Mouse (Mus musculus) adrenal gland, postnatal 14 days (tissue): ENCODE measurements around the gene Fbrsl1. TPM values are rescaled to one million over a fixed set of nuclear protein-coding genes. Genes with fewer than 3 reads are reported as not detected.
"Not testable (repeated sequence)": the region's sequence is repeated elsewhere in the genome, so short reads cannot be mapped to it uniquely, and the experiment has no call there.

Source experiments
- DNase-seq: peaks from one replicate; pipeline ENCODE4 v3.0.0; 2021; ENCODE audit warnings: mixed read lengths
- total RNA-seq: library from RNA; stranded (reverse); gene quantifications from 2 replicates; pipeline ENCODE4 v1.2.3, GENCODE M21; 2021

Fbrsl1 gene
- total RNA-seq, 1 experiment from 2014 or later, result 78.0 TPM

DNA sequence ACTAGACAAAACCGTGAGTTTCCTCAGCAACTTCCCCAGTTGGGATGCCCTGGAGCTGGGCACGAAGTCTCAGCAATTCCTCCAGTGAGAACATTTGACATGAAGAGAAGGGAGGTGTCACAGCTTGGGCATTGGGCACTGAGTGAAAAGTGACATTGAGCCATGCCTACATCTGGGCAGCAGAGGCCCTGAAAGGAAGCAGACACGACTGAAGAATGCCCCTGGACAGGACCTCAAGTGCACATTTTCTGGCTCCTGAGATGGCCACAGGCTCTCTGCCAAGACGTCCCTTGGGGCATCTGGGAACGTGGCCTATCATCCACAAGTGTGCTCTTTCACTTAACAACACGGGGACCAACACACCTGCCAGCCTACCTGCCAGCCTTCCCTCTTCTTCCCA is 991 bp upstream of the Fbrsl1 start:
- DNase-seq, result peak; percentile 34

DNA sequence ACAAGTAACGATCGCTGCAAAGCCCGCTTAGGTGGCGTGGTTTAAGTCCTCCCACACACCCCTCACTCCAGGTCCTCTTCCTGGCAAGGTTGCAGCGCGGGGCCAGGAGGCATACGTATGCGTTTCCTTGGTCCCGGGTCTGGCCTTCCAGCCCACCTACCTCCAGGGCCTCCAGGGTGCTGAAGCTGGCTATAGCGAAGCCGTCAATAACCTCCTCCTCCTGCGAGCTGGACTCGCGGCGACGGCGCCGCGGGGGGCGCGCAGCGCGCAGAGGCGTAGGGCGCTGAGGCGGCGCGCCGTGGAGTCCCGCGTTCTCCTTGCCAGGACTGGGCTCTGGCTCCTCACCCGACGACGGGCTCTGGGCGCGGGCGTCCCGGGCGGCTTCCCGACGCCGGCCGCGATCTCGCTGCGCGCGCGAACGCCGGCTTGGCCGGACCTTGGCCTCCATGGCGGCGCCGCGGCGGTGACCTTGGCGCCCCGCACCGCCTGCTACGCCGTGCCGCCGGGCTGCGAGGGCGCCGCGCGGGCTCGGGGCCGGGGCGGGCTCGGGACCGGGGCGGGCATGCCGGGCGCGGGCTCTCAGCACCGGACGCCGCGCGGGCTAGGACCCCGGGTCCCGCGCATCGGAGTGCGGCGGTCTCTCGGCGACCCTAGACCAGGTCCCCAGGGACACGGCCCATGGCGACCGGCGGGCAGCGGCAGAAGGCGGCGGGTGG is 425 bp downstream of the Fbrsl1 start:
- peak; percentile 71 for DNase-seq

DNA sequence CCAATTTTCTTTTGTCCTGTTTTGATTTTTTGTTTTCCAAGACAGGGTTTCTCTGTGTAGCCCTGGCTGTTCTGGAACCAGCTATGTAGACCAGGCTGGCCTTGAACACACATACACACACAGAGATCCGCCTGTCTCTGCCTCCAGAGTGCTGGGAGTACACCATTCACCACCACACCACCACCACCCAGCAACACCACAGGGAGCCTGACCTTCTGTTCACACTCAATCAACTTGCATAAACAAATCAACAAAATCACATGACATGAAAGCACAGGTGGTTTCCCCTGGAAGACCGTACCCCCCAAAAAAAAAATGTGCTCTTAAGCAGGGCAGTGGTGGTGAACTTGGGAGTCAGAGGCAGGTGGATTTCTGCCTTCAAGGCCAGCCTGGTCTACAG is 3.8 kb downstream of the Fbrsl1 start:
- DNase-seq, result no peak

GRCm38 (mm10) chr5:110442966-110443590 is 5.2 kb downstream of the Fbrsl1 start:
- peak; percentile 72 for DNase-seq

DNA sequence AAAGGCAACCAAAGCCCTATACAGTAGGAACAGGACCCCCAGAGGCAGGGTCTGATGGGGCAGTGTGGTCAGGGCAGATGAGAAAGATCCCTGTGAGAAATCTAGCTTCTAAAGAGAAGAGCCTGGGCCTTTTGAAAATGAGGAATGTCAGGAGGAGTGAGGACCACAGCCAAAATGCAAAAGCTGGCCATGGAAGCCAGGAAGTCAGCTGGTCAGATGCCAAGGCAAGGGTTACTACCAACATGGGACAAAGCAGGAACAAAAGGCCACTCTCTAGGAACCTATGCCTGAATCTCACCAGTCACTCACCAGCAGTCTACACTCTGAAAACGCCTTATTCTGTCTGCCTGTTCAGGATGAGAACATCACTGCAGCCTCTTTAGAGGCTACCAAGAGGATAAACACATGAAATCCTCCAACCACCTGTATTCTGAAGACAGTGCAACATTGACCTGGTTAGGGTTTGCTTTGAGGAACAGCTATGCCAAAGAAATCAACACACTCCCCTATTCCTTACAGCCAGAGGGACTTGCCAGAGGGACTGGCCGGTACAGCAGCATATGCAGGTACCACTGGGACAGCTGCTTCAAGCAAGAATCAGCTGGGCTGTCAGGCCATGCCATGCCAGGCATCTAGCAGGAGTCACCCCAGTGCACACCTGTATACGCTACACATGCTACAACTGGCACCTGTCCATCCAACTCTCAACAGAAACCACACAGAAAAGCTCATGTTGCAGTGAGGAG is 8.6 kb downstream of the Fbrsl1 start:
- DNase-seq, result peak; percentile 68

- no peak for DNase-seq
These were observed 9.7 kb downstream of the Fbrsl1 start for GRCm38 (mm10) chr5:110438591-110438990.

DNA sequence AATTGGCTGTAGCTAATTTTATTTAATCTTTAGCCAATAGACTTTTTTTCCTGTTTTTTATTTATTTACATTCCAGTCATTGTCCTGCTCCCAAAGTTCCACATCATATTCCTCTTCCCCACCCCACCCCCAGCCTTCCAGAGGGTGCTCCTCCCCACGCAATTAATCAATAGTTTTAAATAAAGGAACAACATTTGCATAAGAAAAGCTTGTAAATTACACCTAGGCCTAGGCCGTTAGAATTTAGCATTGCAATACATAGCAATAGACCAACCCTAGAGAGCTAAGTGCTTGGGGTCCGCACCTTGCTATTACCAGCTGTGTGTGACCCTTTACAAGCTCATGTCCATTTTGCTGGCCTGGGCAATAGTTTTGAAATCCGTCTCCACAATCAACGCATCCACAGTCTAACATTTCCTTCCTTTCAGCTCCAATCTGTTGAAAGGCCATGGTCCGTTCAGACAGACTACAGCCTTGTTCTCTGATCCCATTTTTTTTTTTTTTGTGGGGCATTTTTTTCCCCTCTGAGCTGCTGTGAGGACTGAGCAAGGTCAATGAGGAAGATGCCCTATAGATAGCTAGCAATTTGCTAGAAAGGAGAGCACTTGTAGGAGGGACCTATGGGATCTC is 10.6 kb downstream of the Fbrsl1 start:
- DNase-seq, result no peak

GRCm38 (mm10) chr5:110436166-110436565 is 12.1 kb downstream of the Fbrsl1 start:
- not testable (repeated sequence) for DNase-seq

- peak; percentile 7 for DNase-seq
These were observed 13.5 kb downstream of the Fbrsl1 start for GRCm38 (mm10) chr5:110434816-110435215.

- DNase-seq, result peak; percentile 79
These were observed 19.3 kb downstream of the Fbrsl1 start for GRCm38 (mm10) chr5:110429045-110429444.

DNA sequence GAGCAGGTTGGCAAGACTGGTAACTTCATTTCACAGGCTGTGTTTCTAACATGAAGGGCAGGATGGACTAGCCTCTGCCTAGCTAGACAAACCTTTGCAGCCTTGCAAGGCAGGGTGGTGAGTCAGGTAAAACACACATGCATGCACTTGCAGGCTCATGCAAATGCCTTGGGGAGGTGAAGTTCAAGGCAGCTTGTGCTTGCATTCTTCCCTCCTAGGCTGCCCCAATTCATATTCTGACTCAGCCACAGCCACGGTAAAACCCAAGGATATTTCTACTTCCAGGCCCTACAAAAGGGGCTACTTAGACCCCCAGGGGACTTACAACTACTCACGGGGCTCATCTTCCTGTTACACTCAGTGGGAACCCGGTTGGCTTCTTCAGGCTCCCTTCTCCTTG is 20.0 kb downstream of the Fbrsl1 start:
- no peak for DNase-seq

GRCm38 (mm10) chr5:110425187-110425586 is 23.1 kb downstream of the Fbrsl1 start:
- DNase-seq, result no peak

DNA sequence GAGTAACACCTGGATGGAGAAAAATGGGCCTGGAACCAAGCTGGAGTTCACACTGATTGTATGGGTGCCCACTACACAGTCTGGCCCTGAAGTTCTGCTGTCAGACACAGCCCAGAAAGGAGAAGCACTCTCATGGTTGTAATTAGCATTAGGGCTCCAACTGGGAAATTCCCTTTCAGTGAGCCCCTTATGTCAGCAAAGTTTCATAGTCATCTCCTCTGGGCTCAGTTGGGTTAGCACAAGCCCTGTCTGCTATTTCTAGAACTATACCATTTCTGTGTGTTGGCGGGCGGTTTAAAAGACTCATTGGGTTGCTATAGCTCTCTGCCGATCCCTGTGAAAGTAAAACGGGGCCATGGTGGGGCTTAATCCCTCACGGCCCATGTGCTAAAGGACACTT is 24.1 kb downstream of the Fbrsl1 start:
- DNase-seq, result no peak

DNA sequence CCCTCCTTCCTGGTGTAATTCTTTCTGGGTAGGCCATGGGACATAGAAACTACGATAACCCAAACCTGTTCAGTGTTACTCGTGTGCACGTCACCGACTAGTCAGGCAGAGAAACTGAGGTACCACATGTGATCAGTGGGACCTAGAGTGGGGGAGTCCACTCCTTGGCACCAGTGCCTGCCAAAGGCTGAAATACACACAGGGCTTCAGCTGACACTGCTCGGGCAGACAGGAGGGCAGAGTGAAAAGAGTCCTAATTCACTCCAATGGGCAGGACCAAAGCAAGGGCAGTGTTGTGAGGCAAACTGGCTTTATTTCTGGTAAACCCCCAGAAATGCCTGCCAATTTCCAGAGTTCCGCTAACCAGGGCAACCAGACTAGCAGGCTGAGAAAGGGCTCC is 26.9 kb downstream of the Fbrsl1 start:
- no peak for DNase-seq

DNA sequence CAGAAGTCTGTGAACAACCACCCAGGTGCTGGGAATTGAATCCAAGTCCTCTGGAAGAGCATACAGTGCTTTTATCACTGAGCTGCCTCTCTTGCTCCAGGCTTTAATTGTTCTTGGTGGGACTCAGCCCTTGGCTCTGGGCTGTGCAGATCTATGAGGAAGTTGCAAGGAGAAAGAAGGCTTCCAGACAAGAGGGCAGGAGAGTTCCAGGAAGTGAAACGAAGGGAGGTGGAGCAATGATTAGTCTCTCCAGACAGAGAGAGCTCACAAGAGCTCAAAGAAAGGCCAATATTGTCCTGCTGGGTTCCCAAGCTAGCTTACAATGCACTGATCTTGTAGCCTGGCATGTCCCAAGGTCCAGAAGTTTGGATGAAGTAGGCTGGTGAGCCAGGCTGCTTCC is 27.4 kb downstream of the Fbrsl1 start:
- no peak for DNase-seq

DNA sequence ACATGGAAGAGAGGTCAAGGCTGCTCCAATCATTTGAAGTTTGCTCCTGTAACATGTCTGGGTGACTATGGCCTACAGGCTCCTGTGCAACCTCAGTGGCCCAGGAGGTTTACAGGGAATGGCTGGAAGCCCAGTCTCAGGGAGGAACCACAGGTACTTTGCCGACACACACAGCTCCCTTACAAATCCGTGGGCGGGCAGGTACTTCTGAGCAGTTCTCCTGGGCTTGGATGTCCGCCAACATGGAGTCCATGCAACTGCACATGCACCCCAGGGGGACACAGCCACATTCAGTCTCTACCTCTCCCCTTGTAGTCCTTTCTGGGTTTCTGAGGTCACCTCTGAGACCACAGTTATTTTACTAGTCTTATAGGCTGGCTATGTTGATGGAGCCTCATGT is 28.1 kb downstream of the Fbrsl1 start:
- DNase-seq, result no peak

- no peak for DNase-seq
These were observed 29.8 kb downstream of the Fbrsl1 start for GRCm38 (mm10) chr5:110418523-110418911.

DNA sequence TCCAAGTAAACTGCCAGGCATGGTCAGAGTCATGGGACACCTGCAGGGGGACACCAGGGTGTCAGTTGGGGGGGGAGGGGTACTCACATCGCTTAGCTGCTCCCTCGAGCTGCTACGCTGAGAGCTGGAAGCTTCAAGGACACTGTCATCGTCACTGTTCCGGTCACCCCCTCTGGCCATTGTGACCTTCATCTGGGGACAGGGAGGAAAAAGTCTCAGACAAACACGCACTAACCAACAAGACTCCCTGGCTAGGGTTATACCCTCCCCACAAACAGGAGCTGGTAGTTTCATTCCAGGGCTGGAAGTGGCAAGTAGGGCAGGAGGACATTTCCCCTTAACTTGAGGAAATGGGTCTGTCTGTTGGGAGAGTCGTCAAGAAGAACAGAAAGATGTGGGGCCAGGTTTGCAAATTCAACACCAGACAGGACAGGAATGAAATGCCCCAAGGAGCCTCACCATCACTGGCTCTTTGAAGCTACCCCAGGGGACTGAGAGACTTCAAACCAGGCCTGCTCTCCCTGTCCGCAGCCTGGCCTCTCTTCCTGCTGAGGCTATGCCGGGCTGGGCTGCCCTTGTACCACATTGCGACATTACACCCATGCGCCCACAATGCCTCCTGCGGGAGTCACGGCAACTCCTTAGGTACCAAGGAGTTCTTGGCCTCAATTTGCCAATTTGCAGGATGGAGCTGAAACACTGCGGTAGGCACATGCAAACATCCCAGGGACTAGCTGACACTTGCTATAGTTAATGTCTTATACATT is 30.4 kb downstream of the Fbrsl1 start:
- DNase-seq, result peak; percentile 74

- DNase-seq, result peak; percentile 85
These were observed 31.4 kb downstream of the Fbrsl1 start for GRCm38 (mm10) chr5:110416825-110417401.

DNA sequence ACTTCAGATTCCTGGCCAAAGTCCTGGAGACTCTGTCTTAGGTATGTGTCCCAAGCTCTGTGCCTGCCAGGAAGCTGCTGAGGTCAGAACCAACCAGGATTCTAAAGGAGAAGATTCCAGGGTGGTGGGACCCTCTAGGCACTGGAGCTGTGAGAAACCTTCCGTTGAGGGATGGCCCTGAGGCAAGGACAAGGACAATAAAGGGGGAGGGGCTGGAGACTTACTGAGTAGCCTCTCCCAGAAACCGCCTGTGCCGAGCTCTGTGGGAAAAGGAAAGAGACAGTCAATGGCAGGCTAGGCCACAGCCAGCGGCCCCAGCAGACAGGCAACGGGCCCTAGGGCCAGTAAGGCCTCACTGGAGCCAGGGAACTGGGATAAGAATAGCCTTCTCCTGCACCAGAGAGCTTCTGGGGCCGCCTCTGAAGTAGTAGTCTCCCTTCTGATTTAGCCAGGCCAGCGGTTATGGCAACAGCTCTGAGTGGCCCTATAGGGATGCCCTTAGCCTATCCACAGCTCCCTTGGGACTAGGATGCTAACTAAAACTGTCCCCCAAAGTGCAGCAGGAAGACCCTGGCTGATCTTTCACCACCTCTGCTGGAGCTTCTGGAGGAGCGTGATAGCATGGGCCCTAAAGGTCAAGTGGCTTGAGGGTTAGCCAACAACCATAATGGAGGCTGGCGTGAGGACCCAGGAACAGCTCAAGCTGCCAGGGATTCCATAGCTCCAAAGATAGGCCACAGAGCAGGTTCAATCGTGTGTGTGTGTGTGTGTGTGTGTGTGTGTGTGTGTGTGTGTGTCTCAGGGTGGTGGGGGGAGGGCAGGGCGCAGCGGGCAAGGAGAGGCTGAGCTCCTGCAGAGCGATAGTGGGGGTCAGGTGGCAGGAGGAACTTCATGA is 32.2 kb downstream of the Fbrsl1 start:
- DNase-seq, result peak; percentile 48

DNA sequence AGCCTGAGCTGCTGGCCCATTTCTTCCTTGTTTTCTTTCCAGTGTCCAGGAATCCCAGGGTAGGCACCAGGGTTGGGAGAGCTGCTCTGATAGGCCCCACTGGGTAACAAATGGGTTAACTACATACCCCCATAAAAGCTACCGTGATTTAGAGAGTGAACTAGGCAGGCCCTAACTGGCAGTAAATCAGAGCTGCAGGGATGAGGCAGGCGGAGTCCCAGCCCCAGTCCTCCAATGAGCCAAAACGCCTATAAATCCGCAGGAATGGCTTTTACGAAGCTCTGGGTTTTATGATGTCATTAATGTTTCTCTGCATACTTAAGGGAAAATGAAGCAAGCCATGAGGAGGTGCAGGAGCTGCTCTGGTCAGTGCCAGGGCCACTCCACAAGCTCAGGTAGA is 33.3 kb downstream of the Fbrsl1 start:
- DNase-seq, result no peak
